Mouse (Mus musculus) heart, postnatal 0 days (tissue): ENCODE measurements around the gene Sptlc3.
A peak's percentile ranks its signal among the peaks of the same experiment; 100 is the strongest.

Source experiments
- CTCF ChIP-seq: IDR thresholded peaks from 2 replicates; pipeline ENCODE4 v1.5.1; 2016; ENCODE audit warnings: antibody characterized with exemption, control low read depth, low read depth
- EP300 ChIP-seq: IDR thresholded peaks from 2 replicates; pipeline ENCODE4 v1.6.1; 2016; ENCODE audit warnings: antibody characterized with exemption, low read depth

DNA sequence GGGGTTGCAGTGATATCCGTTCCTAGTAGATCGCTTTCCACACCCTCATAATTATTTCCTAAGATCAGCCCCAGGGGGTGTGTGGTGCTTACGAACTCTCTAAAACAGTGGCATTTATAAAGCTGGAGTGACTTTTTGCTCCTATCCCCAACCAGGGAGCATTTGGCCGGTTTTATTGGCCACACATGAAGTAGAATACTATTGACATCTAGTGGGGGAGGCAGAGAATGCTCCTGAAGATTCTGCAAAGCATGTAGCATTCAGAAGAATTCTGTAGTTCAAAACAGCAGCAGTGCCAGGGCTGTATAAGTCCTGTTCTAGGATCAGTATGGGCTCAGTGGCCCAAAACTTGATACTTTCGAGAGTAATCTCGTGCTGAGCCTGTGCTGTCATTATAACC, 89.1 kb downstream of the Sptlc3 start:
- peak; percentile 22 for TF ChIP-seq CTCF
- TF ChIP-seq EP300: no peak
